Mouse (Mus musculus): ENCODE results near the gene Bmp15. TPM values are rescaled to one million over a fixed set of nuclear protein-coding genes. Genes with fewer than 3 reads are reported as not detected.

Bmp15 gene
- under 1 TPM in 1 of 2 experiments, not detected in 1; 0.08 TPM for total RNA-seq (2021)
- long read RNA-seq, experiment 1 = 0 reads
- long read RNA-seq, experiment 2 = 0 reads

DNA sequence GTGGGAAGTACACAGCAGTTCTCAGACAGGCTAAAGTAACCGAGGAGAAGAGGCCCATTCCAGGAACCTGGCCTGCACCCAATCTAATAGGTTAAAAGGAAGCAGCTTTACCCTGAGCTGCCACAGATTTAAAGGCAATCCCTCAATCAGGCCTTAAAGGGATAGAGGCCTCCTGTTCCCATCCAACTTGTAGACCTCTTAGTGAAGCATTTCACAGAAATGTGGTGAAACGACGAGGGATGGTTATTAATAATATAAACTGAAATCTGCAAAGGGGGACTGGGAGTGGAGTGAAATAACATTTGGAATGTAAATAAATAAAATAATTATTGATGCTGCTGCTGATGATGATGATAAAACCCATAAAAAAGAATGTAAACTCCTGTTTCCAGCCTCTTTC lies at the start of gene Bmp15:
Gene Bmp15, minus strand, starts transcription at position 101 of the 400 bp plus-strand sequence.
- peak; percentile 8 for DNase-seq
- Histone ChIP-seq H3K4me3 (no peak within 1 kb of the TSS), H3K27ac (no peak within 1 kb of the TSS)
- no peak for TF ChIP-seq CTCF (IDR thresholded peaks at IDR 0.05)
- intact Hi-C loops (cut with DNase I) = no loop called here

DNA sequence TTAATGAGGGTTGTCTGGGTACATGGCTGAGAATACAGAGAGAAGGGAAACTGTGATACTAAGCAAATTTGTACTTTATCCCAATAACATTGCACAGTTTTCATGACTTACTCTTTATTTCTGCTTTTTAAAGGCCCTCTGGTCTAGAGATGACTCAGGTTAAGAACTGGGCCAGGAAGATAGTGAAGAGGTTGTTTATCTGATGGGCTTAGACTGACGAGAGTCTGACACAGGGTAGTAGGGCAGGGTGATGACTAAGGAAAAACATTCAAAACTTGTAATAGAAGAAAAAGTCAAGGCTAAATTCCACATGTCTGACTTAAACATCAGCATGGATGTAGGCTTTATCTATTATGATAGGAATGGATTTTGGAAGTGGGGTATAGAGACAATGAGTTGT lies 48.3 kb upstream of the Bmp15 start:
- no peak overlapping the region for H3K4me3 ChIP-seq
- H3K27ac ChIP-seq = no peak overlapping the region
- no peak for DNase-seq
- intact Hi-C loops (cut with DNase I) = no loop called here
- no peak for TF ChIP-seq CTCF (IDR thresholded peaks at IDR 0.05)

- intact Hi-C loops (cut with DNase I) = no loop called here
Measured at GRCm38 (mm10) chrX:6357503-6358114, 37.1 kb upstream of the Bmp15 start.

DNA sequence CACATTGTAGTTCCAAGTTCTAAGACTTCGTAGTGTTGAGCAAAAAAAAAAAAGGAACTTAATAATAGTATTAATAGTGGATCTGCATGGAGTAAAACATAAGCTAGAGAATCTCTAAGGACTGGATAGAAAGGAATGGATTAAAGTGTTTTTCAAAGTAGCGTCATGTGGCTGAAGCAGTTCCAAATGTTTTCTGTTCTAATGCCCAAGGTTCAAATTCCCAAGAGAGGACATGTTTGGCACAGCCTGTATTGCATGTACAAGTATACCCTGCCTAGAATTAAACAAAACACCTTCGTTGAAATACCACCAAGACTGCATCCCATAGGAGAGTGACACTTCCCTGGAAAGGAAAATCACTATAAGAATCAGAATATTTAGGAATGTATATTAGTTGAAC lies 36.4 kb upstream of the Bmp15 start:
- Histone ChIP-seq H3K27ac (no peak overlapping the region), H3K4me3 (no peak overlapping the region)
- intact Hi-C loops (cut with DNase I) = no loop called here
- DNase-seq = no peak
- TF ChIP-seq CTCF (IDR thresholded peaks at IDR 0.05) = no peak

More at GRCm38 (mm10) chrX:6357503-6358114, 37.1 kb upstream of the Bmp15 start:
- DNase-seq = no peak
- Histone ChIP-seq H3K27ac (no peak overlapping the region), H3K4me3 (no peak overlapping the region)
- no peak for TF ChIP-seq CTCF (IDR thresholded peaks at IDR 0.05)

- Histone ChIP-seq H3K27ac (no peak overlapping the region), H3K4me3 (no peak overlapping the region)
- intact Hi-C loops (cut with DNase I) = no loop called here
- no peak for DNase-seq
- TF ChIP-seq CTCF (IDR thresholded peaks at IDR 0.05) = no peak
Measured at GRCm38 (mm10) chrX:6345273-6345959, 24.9 kb upstream of the Bmp15 start.

DNA sequence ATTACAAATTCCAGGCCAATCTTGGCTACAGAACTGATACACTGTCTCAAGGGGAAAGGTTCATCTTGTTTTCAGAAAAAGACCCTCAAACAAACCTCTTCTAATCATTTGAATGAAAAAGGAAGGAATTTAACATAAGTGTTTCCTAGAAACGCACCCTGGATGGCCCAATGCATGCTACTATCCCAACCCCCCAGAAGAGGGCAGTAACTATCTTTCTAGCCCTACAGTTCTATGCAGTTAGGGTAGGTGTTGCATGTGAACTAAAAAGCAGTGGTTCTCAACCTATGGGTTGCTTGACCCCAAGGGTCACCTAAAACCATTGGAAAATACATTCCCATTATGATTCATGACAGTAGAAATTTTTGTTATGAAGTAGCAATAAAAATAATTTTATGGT lies 3.5 kb upstream of the Bmp15 start:
- DNase-seq = no peak
- intact Hi-C loops (cut with DNase I) = no loop called here
- TF ChIP-seq CTCF (IDR thresholded peaks at IDR 0.05) = peak; percentile 29; the same call in 1 of the 2 replicates
- H3K27ac ChIP-seq = no peak overlapping the region
- H3K4me3 ChIP-seq = no peak overlapping the region

GRCm38 (mm10) chrX:6317747-6318146 lies 2.8 kb downstream of the Bmp15 start:
- no peak overlapping the region for H3K4me3 ChIP-seq
- DNase-seq = peak; percentile 19
- intact Hi-C loops (cut with DNase I) = no loop called here
- H3K27ac ChIP-seq = peak overlapping the region; percentile 49; the same call in 1 of the 2 replicates
- TF ChIP-seq CTCF (IDR thresholded peaks at IDR 0.05) = no peak

Other genes with a start within 250 kb of the Bmp15 start
- gene AU022751, start 237.3 kb downstream of the Bmp15 start, total RNA-seq (2021) = not detected
- under 1 TPM; 0.71 to 0.73 TPM for gene Nudt10, start 147.7 kb downstream of the Bmp15 start, total RNA-seq (2021)
- 1 to 10 TPM; 4.3 to 5.7 TPM for gene Shroom4, start 79.1 kb upstream of the Bmp15 start, total RNA-seq (2021)